Mouse (Mus musculus) urinary bladder, postnatal 36 days (tissue): ENCODE measurements at regions not wholly inside any gene's neighbourhood (a gene's known extent, or its start where the extent isn't known, plus 50 kb on each side); places are given as distances from the start of the nearest gene placed in this dataset.

Source experiments
- DNase-seq, 2 experiments: peaks; one replicate each; pipeline ENCODE4 v3.0.0; 2022; ENCODE audit warnings: low spot score in 2 of 2, mixed read lengths in 1 of 2

DNA sequence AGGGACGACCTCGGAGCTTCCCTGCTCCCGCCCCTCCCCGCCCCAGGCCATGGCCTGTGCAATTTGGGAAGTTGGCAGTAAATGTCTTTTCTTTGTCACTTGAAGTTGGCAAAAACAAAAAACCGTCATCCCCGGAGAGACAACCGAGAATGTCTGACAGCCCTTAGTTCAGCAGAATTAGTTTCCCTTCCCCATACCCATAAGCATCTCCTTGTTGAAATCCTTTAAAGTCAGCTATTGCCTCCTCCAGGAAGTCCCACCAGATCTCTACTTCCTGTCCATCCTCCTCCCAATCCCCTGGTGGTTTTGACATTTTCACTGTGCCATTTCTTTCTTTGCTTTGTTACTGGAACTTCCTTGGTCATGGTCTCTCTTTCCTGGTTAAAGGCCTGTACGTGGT is 54.8 kb downstream of the Foxb1 start:
- no peak for DNase-seq

DNA sequence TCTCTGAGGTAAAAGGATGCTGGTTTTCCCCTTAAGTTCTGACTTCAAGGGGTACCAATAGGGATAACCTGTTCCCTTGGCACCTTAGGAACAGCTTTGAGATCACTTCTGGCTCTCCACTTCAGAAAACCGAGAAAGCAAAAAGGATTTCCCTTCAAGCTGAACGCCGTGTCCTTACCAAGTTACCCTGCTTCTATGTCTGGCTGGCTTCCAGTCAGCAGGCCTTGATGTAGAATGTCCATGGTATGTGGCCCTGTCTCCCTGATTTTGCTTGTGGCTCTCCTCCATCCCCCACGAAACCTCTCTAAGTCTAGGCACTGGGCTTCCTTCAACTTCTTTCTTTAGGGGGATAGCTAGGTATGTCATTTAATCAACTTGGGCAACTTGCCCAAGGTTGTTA is 55.7 kb downstream of the Foxb1 start:
- no peak for DNase-seq

DNA sequence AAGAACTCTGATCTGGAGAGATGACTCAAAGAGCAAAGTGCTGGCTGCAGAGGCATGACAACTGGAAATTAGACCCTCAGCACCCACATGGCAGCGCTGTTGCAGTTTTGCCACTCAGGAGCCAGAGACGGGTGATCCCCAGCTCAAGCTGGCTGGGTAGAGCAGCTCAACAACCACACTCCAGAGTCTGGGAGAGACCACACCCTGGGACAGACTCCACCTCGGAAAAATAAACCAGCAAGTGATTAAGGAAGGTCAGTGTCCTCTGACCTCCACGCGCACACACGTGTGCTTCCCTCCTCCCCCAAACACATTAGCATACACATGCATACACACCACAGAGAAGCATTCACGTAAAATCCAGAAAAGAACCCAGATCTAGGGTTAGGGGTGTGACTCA is 57.0 kb downstream of the Foxb1 start:
- no peak for DNase-seq

DNA sequence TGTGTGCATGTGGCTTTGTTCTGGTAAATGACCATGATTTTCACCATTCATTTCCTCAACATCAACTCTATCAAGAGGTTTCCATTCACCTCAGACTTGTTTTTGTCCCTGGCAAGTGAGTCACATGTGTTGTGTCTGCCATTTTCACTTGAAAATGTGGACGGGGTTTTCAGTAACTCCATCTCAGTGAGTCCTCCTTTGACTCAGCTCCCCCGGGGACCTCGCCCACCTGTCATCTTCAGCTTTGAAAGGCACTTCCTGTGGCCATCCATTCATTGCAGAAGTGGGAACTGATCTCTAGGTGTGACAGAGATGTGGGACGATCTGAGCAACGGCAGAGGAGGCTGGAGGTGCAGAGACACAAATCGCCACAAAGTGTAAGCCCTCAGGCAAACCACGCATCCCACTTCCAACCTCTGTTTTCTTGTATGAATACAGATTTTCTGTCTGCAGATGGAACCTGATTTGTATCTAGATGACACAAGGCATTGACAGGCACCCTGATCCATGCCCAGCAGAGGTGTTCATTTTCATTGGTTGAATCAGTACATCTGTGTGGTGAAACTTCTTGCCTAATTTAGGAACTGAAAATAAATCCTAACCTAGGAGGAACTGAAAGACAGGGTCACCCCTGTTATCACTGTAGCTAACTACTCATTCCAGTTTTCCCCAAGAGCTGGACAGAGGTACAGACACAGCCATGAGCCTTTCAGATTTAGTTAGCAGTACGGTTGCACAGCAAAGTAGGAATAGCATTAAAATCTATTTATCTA is 58.4 kb downstream of the Foxb1 start:
- DNase-seq: no peak

DNA sequence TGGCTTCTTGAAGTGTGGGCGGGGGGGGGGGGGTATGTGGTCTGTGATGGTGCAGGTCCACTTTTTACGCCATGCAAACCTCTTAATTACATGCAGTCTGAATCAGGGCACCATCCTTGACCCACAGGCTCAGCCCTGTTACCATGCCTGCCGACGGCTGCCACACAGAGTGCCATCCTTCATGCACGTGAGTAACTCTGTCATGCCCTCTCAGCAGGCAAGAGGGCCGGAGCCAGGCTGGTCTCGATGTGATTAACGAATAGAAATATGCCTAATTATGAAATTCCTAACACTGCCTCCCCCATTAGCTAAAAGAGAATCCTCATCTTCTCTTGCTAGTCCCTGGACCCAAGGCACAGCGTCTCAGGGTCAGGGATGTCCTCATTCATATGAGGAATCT is 60.0 kb downstream of the Foxb1 start:
- no peak for DNase-seq

DNA sequence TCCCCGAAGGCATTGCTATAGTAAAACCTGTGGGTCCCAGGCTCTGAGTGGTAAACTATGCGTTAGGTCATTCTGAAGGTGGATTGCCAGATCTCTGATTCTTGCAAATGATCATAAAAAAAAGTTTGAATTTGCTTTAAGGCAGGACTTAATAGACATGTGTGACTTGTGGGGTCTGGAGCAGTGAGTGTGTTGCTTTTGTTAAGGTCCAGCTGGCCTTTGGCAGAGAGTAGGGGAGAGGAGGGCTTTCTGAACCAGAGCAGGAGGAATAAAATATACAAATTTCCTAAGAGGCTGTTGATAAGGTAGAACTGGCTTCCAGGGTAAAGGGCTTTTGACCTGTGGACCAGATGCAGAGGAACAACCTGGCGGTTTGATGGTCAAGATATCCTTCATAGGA is 69.0 kb downstream of the Foxb1 start:
- no peak for DNase-seq

DNA sequence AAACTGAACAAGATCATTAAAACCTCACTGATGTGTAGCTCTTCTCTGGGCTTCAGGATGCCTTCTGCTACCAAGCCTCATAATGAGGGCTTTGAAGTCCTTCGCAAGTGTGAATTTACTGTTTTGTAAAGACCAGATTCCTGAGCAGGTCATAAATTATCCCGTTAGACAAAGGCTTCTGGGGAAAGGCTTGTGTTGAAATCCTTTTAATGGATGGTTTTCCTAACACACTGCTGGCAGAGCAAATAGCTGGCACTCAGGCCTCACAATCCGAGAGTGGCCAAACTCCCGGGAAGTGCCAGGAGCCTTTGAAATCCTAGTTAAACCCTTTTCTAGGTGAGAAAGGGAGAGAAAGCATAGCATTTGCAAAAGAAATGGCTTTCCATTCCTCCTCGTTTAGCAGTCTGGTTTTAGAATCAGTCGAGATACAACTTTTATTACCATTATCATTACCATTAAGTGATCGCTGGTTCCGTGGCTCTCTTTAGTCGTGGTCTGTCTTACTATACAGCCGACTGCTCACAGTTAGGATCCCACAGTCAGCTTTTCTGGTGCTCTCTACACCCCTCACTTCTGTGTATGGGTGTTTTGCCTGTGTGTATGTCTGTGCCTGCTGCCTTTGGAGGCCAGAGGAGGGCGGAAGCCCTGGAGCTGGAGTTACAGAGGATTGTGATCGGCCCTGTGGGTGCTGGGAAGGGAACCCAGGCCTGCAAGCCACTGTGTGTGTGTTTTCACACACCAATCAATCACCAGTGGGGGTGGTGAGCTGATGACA is 73.2 kb downstream of the Foxb1 start:
- DNase-seq: peak in 1 of 2 experiments; percentile 33

DNA sequence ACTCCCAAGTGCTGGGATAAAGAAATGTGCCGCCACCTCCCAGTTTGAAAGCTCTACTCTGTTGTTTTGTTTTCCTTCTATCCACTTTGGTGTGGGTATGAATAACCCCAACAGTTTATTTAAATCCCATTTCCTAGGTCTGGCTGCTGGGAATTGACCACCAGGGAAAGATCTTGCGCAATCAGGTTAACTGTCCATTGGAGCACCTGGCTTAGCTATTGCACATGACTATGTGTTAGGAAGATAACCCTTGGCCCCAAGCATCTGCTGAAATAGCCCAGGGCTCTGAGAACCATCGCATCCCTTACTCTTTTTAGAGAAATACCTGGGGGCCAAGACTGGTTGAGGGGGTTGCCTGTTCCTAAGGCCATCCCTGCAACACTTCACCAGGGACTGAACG is 74.0 kb downstream of the Foxb1 start:
- no peak for DNase-seq

DNA sequence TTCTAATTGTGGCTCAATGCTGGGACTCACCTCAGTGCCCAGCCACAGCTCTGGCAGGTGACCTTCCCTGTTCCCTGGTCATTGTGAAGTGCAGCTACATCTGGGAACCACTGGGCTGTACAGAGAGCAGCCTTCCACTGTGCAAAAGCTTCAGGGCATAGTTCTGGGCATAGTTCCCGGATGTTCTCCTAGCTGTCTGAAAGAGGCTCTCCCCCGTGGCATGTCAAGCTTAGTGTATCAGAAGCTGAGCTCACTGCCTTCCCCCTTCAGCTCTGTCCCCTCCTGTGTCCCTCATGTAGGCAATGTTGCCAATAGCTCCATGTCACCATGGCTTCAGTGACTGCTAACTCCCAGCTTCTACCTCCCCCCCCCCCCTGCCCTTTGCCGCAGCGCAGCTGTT is 75.1 kb downstream of the Foxb1 start:
- DNase-seq: no peak

DNA sequence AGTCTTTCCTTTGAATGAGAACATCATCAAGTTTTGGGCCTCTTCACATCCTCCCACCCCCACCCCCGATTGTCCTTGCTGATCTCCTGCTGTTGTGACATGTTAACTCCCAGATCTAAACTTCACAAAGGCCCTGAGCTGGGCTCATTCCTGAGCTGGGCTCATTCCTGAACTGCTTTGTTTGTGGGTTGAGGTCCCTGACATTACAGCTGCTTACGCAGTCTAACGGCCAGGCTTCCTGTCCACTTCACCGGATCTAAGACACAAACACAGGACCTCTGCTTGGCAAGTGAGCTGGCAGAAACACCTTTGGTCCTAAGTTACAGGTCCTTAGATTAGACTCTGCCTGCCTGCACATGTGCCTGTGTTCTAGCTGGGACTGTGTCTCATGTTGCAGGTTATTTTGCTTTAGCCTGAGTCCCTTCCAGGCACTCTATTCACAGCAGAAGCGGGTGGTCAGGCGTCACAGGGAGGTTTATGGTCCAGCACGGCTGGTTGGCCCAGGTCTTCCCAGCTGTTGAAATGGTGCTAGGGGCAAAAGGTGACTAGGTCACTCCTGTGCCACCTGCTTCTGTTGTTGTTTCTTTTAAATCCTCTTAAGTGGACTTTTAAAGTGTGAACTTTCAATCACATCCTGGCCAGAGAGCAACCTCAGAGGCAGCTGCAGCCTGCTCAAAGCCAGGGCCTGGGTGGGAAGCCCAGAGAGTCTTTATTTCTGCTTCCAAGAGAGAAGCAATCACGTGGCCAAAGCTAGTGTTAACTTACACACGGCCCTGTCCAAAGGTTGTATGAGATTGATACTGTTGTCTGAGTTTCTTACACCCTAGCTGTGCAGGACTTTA is 79.1 kb downstream of the Foxb1 start:
- DNase-seq: no peak

DNA sequence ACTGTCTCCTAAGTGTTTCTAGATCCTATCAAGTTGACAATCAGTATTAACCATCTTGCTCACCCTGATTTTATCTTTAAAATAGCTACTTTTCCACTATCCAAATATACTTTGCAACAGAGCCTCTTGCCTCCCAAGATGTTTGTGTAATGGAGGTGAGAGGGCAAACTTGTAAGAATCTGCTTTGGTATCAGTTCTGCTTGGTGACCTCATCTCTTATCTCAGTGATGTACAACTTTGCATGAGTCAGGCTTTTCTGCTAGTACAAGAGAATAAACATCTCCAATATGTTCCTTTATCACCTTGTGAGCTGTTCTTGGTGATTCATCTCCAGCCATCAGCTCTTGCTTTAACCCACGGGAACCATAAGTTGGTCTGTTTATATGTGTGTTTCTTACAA is 82.1 kb downstream of the Foxb1 start:
- no peak for DNase-seq

DNA sequence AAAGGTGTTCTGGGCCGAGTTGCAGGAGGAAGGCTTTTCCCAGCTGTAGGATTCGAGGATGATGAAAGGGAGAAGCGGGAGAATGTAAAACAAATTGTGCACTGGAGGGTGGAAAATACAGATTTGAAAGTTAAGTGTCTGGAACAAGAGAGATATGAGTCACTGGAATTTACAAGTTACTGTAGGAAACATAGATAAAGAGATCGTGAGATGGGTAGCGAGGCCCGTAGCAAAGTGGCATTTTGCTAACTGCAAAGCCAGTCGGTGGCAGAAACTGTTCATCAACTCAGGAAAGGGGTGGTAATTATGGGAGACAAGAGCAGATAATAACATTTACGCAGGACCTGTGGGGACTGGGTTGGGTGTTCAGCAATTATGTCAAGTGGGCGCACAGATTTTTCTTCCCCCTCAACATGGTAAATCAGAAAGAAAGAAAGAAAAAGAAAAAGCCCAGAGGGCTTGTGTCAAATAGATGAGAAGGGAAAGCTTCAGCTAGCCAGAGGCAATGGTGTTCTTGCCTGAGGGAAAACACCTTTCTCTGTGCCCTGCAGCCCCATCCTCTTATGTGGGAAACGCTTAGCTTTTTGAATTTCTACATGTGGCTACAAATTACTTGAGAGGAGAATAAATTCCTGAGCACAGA is 87.2 kb downstream of the Foxb1 start:
- DNase-seq: no peak

DNA sequence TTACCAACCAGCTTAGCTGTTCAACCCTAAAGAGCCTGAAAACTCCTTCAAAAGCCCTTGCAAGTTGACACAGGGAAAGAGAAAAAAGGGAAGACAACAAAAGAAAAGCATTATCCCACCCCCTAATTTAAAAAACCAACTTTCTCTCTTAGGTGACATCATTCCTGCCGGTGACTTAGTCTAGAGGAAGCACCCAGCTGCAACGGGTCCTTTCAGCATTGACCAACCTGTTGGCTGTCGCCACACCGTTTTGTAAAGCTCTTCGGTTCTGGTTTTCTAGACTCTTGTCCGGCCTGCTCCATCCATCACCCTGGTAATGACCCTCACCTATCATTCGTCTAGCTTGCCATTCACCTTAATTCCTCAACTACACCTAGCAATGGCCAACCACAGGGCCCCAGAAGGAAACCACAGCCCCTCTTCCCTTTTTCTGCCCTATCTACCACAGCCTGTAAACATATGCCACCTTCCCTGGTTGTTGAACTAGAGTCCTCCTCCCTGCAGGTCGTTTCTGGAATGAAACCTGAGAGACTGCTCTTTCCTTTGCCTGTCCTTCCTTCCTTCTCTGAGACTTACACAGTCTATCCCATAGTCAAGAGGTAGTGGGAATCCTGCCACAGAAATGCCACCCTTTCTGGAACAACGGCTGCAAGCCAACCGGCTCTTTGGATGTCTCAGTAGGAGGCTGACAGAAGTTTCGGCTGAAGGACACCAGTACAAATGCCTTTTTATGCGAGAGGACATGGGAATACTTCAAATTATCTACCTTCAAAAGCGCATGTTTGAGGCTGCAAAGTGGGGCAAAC is 87.9 kb downstream of the Foxb1 start:
- no peak for DNase-seq

DNA sequence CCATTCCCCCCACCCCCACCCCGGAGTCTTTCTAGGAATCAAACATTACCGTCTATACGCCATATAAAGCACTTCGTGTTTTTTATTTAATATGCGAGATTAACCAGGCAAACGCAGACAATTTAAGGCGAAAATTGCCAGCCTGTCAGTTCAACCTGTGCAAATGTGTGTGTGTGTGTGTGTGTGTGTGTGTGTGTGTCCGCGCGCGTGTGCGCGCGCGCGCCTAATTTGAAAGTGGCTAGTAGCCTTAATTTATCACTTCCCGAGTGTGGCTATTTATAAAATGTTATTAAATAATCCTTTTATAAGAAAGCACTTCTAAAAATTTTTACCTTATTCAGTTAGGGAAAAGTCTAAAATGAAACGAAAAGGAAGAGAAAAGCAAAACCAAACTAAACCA is 89.5 kb downstream of the Foxb1 start:
- no peak for DNase-seq

DNA sequence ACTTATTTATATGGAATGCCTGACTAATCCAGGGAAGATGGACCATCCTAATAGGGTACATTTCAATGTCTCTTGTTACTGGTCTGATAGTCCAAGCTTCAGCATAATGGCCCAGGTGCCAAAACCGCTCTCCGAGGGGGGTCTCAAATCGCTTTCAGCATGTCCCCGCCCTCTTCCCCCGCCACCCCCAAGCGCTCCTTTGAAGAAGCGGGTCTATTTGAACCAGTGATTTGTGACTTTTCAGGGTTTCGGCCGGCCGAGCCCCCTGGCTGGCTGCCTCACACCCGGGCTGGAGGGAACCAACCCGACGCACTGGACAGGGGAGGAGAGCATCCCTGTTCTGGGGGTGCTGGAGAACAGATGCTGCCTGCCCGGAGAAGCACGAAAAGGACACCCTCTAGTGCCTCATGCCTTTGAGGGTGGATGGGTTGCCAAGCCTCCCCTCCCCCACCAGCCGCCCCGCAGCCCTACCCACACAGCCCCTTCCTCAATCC is 90.1 kb downstream of the Foxb1 start:
- no peak for DNase-seq

DNA sequence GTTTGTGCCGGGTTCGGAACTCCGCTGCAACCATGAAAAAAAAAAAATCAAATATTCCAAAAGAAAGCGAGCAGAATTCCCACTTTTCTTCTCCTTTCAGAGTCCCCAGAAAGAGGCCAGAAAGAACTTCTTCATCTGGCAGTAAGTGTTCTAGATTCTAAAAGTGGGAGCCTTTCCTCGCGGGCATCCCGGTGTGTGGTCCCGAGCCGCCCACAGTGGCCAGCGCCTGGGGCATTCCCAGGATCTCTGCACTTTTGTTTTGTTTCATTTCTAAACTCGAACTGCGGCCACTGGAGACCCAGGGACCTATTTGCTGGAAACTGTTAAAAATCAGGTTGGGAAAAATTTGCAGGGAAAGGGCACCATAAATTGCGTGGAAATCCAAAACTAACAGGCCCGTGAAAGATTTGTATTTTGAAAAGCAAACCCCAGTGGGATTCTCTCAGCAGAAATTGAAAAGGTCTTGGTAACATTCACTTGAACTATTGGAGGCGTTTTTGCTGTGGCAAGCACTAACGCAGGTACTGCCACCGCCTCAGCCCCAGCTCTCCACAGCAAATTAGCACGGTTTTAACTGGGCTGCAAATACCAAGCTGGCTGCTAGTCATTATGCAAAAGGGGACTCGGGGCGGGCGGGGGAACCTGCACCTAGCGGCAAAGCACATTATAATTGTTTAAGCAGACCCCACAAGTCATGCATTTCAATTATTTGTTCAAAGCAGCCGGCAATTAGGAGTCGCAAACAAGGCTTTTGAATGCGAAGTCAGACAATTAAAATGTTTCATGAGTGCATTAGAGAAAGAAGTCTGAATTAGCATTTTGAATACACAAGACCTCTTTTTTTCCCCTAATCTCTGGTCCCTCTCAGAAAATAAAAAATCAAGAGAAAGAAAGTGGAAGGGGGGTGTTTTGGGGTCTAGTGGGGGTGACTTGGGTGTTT is 90.9 kb downstream of the Foxb1 start:
- DNase-seq: no peak

DNA sequence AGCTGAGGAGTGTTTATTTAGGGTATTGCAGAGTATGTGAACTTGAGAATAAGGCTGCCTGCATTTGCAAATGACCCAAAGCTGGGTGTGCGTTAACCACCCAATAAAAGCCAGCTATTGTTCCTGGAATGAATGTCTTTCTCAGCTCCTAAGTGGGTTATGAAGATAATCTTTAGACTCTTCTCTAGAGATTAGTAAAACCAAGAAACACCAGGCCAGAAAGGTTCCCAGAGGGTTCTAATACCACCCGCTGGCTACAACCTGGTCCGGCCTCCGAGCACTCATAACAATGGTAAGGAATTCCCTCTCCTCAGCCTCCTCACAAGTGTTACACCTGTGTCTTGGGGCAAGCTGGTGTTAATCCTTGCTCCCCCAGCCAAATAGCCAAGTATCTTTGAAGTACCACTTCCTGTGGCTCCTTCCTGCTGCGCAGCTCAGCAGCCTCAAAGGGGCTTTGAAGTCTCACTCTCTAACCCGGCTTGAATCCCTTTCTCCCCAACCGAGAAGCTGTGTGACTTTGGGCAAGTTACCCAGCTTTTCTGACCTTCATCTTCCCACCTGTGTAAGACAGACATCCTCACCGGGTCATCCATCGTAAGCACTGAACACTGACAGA is 92.2 kb downstream of the Foxb1 start:
- no peak for DNase-seq

DNA sequence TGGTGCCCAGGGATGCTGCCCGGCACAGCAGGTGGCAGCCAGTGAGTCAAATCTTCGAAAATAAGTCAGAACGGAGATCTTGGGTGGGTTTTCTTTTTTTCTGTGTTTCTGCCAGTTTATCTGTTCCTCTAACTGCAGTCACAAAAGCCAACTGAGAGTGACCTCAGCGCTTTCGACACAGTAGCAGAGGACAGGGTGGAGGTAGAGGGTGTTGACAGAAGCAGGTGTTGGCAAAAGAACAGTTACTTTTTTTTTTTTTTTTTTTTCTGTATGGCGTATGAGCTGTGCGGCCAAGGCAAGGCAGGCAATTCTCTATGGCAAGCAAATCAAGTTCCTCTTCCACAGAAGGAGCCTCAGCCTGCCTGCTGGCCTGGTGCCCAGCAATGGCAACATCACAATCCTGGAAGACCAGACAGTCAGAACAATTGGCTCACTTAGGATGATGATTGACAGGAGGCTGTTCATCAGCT is 93.6 kb downstream of the Foxb1 start:
- DNase-seq: no peak

DNA sequence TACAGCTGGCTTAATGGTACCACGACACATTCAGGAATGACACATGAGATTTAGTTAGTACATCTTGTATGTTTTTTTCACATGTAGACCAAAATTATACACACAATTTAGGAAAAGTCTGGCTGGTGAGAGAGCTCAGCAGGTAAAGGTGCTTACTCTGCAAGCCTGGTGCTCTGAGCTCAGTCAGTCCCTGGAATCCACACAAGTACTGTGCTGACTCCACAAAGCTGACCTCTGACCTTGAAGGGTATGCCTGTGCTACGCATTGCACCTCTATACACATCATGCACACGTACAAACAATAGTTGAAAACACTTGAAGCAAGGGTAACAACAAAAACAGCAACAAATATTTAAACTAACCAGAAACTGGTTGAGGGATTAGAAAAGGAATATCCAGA is 96.5 kb downstream of the Foxb1 start:
- no peak for DNase-seq
